Comparison of ENCODE assay signal across 32 mouse cellular contexts in genomic region chr5:140614141-140614540, GRCm38 (mm10). TPM values are rescaled to one million over a fixed set of nuclear protein-coding genes. Genes with fewer than 3 reads are reported as not detected.
DNase-seq lines count a peak whose midpoint lies in the region; ATAC-seq and TF ChIP-seq lines count a peak whose summit lies in the region.
"Had no signal": no experiment of that assay in that cellular context is flagged by ENCODE, and none has a peak within 500 bp of the region (broad histone marks: within the 10 kb centered on the region; RNA-seq: fewer than 3 reads in every experiment).

No protein-coding gene starts in this region.

- WGBS in forebrain, embryonic 12.5 days = 95% methylated on average over 10 of the region's 10 CpGs
- WGBS in forebrain, embryonic 14.5 days = 98% methylated on average over 10 of the region's 10 CpGs
- WGBS in hindbrain, embryonic 12.5 days = 95% methylated on average over 10 of the region's 10 CpGs
- WGBS in hindbrain, postnatal 0 days = 94% methylated on average over 10 of the region's 10 CpGs
- WGBS in midbrain, embryonic 12.5 days = 96% methylated on average over 10 of the region's 10 CpGs
- WGBS in midbrain, embryonic 15.5 days = 98% methylated on average over 10 of the region's 10 CpGs
- WGBS in liver, embryonic 14.5 days (ENCODE audit: insufficient replicate concordance) = 75% methylated on average over 10 of the region's 10 CpGs

- peak overlapping the region; percentile 26; the same call in 1 of the 2 replicates for H3K9ac ChIP-seq in forebrain, embryonic 12.5 days
- H3K9ac ChIP-seq in forebrain, embryonic 14.5 days (ENCODE audit: low read length) = no peak overlapping the region
- H3K9ac ChIP-seq in hindbrain, embryonic 12.5 days = peak overlapping the region; percentile 19; the same call in 1 of the 2 replicates
- H3K9ac ChIP-seq in hindbrain, postnatal 0 days (replicated peaks; ENCODE audit: low read length) = no peak overlapping the region
- H3K9ac ChIP-seq in midbrain, embryonic 12.5 days (replicated peaks) = no peak overlapping the region
- H3K9ac ChIP-seq in midbrain, embryonic 15.5 days = no peak overlapping the region
- H3K9ac ChIP-seq in liver, embryonic 14.5 days (replicated peaks) = no peak overlapping the region
- H3K9ac ChIP-seq: kidney, embryonic 15.5 days; lung, embryonic 14.5 days; neural tube, embryonic 15.5 days had no signal

- no peak for TF ChIP-seq CTCF in hindbrain, postnatal 0 days (IDR thresholded peaks at IDR 0.05; ENCODE audit: low read depth)
- no peak for TF ChIP-seq CTCF in liver, embryonic 14.5 days (IDR thresholded peaks at IDR 0.05; ENCODE audit: low read depth)

- no peaks in the 10 kb centered on the region for H3K27me3 ChIP-seq in forebrain, embryonic 12.5 days
- no peaks in the 10 kb centered on the region for H3K27me3 ChIP-seq in forebrain, embryonic 14.5 days (replicated peaks; ENCODE audit: control insufficient read depth, insufficient read depth, low read length)
- H3K27me3 ChIP-seq in hindbrain, embryonic 12.5 days = peaks cover 13% of the 10 kb centered on the region; the same call in 1 of the 2 replicates
- H3K27me3 ChIP-seq in hindbrain, postnatal 0 days (ENCODE audit: insufficient read depth, low read length) = no peaks in the 10 kb centered on the region
- 0 out of 2 replicates have a peak, but pooled peaks cover 3% of the 10 kb centered on the region for H3K27me3 ChIP-seq in midbrain, embryonic 12.5 days
- no peaks in the 10 kb centered on the region for H3K27me3 ChIP-seq in midbrain, embryonic 15.5 days (replicated peaks)
- H3K27me3 ChIP-seq in liver, embryonic 14.5 days (ENCODE audit: control insufficient read depth, insufficient read depth, low read length) = no peaks in the 10 kb centered on the region; the same call in 1 of the 2 replicates
- H3K27me3 ChIP-seq: kidney, embryonic 15.5 days; neural tube, embryonic 15.5 days; Patski had no signal

- H3K36me3 ChIP-seq in forebrain, embryonic 12.5 days (replicated peaks) = peaks cover 36% of the 10 kb centered on the region
- H3K36me3 ChIP-seq in forebrain, embryonic 14.5 days (ENCODE audit: control insufficient read depth, insufficient read depth, low read length) = peaks cover 29% of the 10 kb centered on the region
- peaks cover 21% of the 10 kb centered on the region for H3K36me3 ChIP-seq in hindbrain, embryonic 12.5 days
- H3K36me3 ChIP-seq in hindbrain, postnatal 0 days (ENCODE audit: insufficient read depth, low read length) = 0 out of 2 replicates have a peak, but pooled peaks cover 4% of the 10 kb centered on the region
- peaks cover 43% of the 10 kb centered on the region for H3K36me3 ChIP-seq in midbrain, embryonic 12.5 days
- H3K36me3 ChIP-seq in midbrain, embryonic 15.5 days (replicated peaks) = no peaks in the 10 kb centered on the region
- H3K36me3 ChIP-seq in liver, embryonic 14.5 days (replicated peaks; ENCODE audit: control insufficient read depth, insufficient read depth, low read depth) = peaks cover 23% of the 10 kb centered on the region

- H3K4me1 ChIP-seq in forebrain, embryonic 12.5 days = peaks cover 58% of the 10 kb centered on the region
- peaks cover 24% of the 10 kb centered on the region for H3K4me1 ChIP-seq in forebrain, embryonic 14.5 days (ENCODE audit: control insufficient read depth, insufficient read depth, low read length)
- H3K4me1 ChIP-seq in hindbrain, embryonic 12.5 days = peaks cover 39% of the 10 kb centered on the region
- H3K4me1 ChIP-seq in hindbrain, postnatal 0 days (ENCODE audit: insufficient read depth, low read length) = peaks cover 11% of the 10 kb centered on the region
- H3K4me1 ChIP-seq in midbrain, embryonic 12.5 days = peaks cover 55% of the 10 kb centered on the region
- H3K4me1 ChIP-seq in midbrain, embryonic 15.5 days = peaks cover 37% of the 10 kb centered on the region
- H3K4me1 ChIP-seq in liver, embryonic 14.5 days (replicated peaks; ENCODE audit: control insufficient read depth in 2 of 2, insufficient read depth in 2 of 2, low read length in 1 of 2) = peaks cover 40 to 49% of the 10 kb centered on the region in 2 experiments

- H3K4me2 ChIP-seq in forebrain, embryonic 12.5 days = no peak overlapping the region
- H3K4me2 ChIP-seq in forebrain, embryonic 14.5 days (ENCODE audit: low read length) = no peak overlapping the region
- H3K4me2 ChIP-seq in hindbrain, embryonic 12.5 days (replicated peaks) = no peak overlapping the region
- no peak overlapping the region for H3K4me2 ChIP-seq in hindbrain, postnatal 0 days (ENCODE audit: low read depth, low read length)
- no peak overlapping the region for H3K4me2 ChIP-seq in midbrain, embryonic 12.5 days (replicated peaks)
- no peak overlapping the region for H3K4me2 ChIP-seq in midbrain, embryonic 15.5 days
- peak overlapping the region; percentile 57; the same call in 1 of the 2 replicates for H3K4me2 ChIP-seq in liver, embryonic 14.5 days (ENCODE audit: low read depth)
- H3K4me2 ChIP-seq: heart, embryonic 11.5 days; kidney, embryonic 15.5 days; lung, embryonic 14.5 days; neural tube, embryonic 15.5 days had no signal

- TF ChIP-seq EP300 in liver, embryonic 14.5 days (IDR thresholded peaks at IDR 0.05; ENCODE audit: low read depth) = no peak

- no peak for DNase-seq in forebrain, embryonic 14.5 days (ENCODE audit: low spot score)
- no peak for DNase-seq in hindbrain, postnatal 0 days (ENCODE audit: low spot score)
- DNase-seq in liver, embryonic 14.5 days (ENCODE audit: low read depth in 3 of 3, low spot score in 3 of 3) = no peak
- DNase-seq in right cerebral cortex, postnatal 10 days (ENCODE audit: low spot score in 2 of 2) = no peak
- DNase-seq: adrenal gland, postnatal 14 days; cerebellum, adult 11 months; cerebellum, adult 9-10 months; cerebellum, postnatal 36 days; gastrocnemius, postnatal 25 days; heart, adult 18-20 months; kidney, adult 18-20 months; kidney, postnatal 25 days; left cerebral cortex, postnatal 4 days; lung, embryonic 14.5 days; lung, postnatal 14 days; spleen, adult 18-20 months; thymus, adult 2 months; thymus, postnatal 36 days had no signal

- H3K9me3 ChIP-seq in forebrain, embryonic 12.5 days = no peaks in the 10 kb centered on the region
- no peaks in the 10 kb centered on the region for H3K9me3 ChIP-seq in forebrain, embryonic 14.5 days (replicated peaks; ENCODE audit: control insufficient read depth, low read length)
- no peaks in the 10 kb centered on the region for H3K9me3 ChIP-seq in hindbrain, embryonic 12.5 days (replicated peaks)
- no peaks in the 10 kb centered on the region for H3K9me3 ChIP-seq in hindbrain, postnatal 0 days (ENCODE audit: low read length)
- no peaks in the 10 kb centered on the region for H3K9me3 ChIP-seq in midbrain, embryonic 12.5 days
- no peaks in the 10 kb centered on the region for H3K9me3 ChIP-seq in midbrain, embryonic 15.5 days
- no peaks in the 10 kb centered on the region for H3K9me3 ChIP-seq in liver, embryonic 14.5 days (ENCODE audit: control insufficient read depth, low read length)
- H3K9me3 ChIP-seq: G1E; kidney, embryonic 15.5 days; neural tube, embryonic 15.5 days had no signal

- no peak overlapping the region for H3K4me3 ChIP-seq in forebrain, embryonic 12.5 days (replicated peaks)
- H3K4me3 ChIP-seq in forebrain, embryonic 14.5 days (ENCODE audit: low read depth, low read length) = no peak overlapping the region
- no peak overlapping the region for H3K4me3 ChIP-seq in hindbrain, embryonic 12.5 days
- H3K4me3 ChIP-seq in hindbrain, postnatal 0 days (ENCODE audit: low read length) = no peak overlapping the region
- H3K4me3 ChIP-seq in midbrain, embryonic 12.5 days = no peak overlapping the region
- no peak overlapping the region for H3K4me3 ChIP-seq in midbrain, embryonic 15.5 days
- H3K4me3 ChIP-seq in liver, embryonic 14.5 days (ENCODE audit: insufficient read depth in 1 of 2, low read depth in 2 of 2, low read length in 2 of 2) = no peak overlapping the region
- H3K4me3 ChIP-seq: kidney, embryonic 15.5 days; layer of hippocampus, adult 2 months; neural tube, embryonic 15.5 days had no signal

- no peak for ATAC-seq in forebrain, embryonic 12.5 days (ENCODE audit: low FRiP score)
- no peak for ATAC-seq in forebrain, embryonic 14.5 days
- ATAC-seq in hindbrain, embryonic 12.5 days (ENCODE audit: low FRiP score) = no peak
- no peak for ATAC-seq in hindbrain, postnatal 0 days
- no peak for ATAC-seq in midbrain, embryonic 12.5 days (ENCODE audit: low FRiP score, low read depth)
- no peak for ATAC-seq in midbrain, embryonic 15.5 days (replicated peaks)
- no peak for ATAC-seq in liver, embryonic 14.5 days (ENCODE audit: insufficient read depth)
- ATAC-seq: Patski had no signal

- H3K27ac ChIP-seq in forebrain, embryonic 12.5 days = peak overlapping the region; percentile 57; the same call in 1 of the 2 replicates
- no peak overlapping the region for H3K27ac ChIP-seq in forebrain, embryonic 14.5 days (ENCODE audit: low read depth, low read length)
- no peak overlapping the region for H3K27ac ChIP-seq in hindbrain, embryonic 12.5 days
- H3K27ac ChIP-seq in hindbrain, postnatal 0 days = no peak overlapping the region
- peak overlapping the region; percentile 44; the same call in 1 of the 2 replicates for H3K27ac ChIP-seq in midbrain, embryonic 12.5 days (replicated peaks)
- no peak overlapping the region for H3K27ac ChIP-seq in midbrain, embryonic 15.5 days
- peak overlapping the region; percentile 64; the same call in 1 of the 2 replicates for H3K27ac ChIP-seq in liver, embryonic 14.5 days
- H3K27ac ChIP-seq: kidney, embryonic 15.5 days; layer of hippocampus, adult 2 months; neural tube, embryonic 15.5 days had no signal

RNA-seq across cellular contexts. Expression of gene Lfng, which starts 7.0 kb away (rescaled TPM):
- 30.9 and 32.8 TPM in 2 replicates for polyA plus RNA-seq in forebrain, embryonic 12.5 days (2016; fragmentation: Nextera tagmentation; extraction: Ambion mirVana)
- 30.9 TPM in 2 replicates for polyA plus RNA-seq in forebrain, embryonic 14.5 days (2014; fragmentation: Nextera tagmentation; extraction: Ambion mirVana)
- 23.8 and 27.6 TPM in 2 replicates for polyA plus RNA-seq in hindbrain, embryonic 12.5 days (2016; fragmentation: Nextera tagmentation; extraction: Ambion mirVana)
- 81.4 and 112 TPM in 2 replicates for total RNA-seq in hindbrain, postnatal 0 days (2014; rRNA removed)
- polyA plus RNA-seq in hindbrain, postnatal 0 days (2015; fragmentation: Nextera tagmentation; extraction: Ambion mirVana) = 29.7 and 35.1 TPM in 2 replicates
- polyA plus RNA-seq in midbrain, embryonic 12.5 days (2016; fragmentation: Nextera tagmentation; extraction: Ambion mirVana) = 28.5 and 33.9 TPM in 2 replicates
- 20.4 and 21.8 TPM in 2 replicates for polyA plus RNA-seq in midbrain, embryonic 15.5 days (2015; fragmentation: Nextera tagmentation; extraction: Ambion mirVana)
- polyA plus RNA-seq in liver, embryonic 14.5 days (2012; rRNA removed) = 12.1 and 15.8 TPM in 2 replicates
- polyA plus RNA-seq in liver, embryonic 14.5 days (2014; fragmentation: Nextera tagmentation; extraction: Ambion mirVana) = 9.9 and 11.4 TPM in 2 replicates

RNA-seq across cellular contexts. Expression of gene Ttyh3, which starts 34.7 kb away (rescaled TPM):
- polyA plus RNA-seq in forebrain, embryonic 12.5 days (2016; fragmentation: Nextera tagmentation; extraction: Ambion mirVana) = 84.5 and 88.0 TPM in 2 replicates
- 65.8 and 72.3 TPM in 2 replicates for polyA plus RNA-seq in forebrain, embryonic 14.5 days (2014; fragmentation: Nextera tagmentation; extraction: Ambion mirVana)
- 83.7 and 98.3 TPM in 2 replicates for polyA plus RNA-seq in hindbrain, embryonic 12.5 days (2016; fragmentation: Nextera tagmentation; extraction: Ambion mirVana)
- total RNA-seq in hindbrain, postnatal 0 days (2014; rRNA removed) = 253 and 260 TPM in 2 replicates
- 53.5 and 60.3 TPM in 2 replicates for polyA plus RNA-seq in hindbrain, postnatal 0 days (2015; fragmentation: Nextera tagmentation; extraction: Ambion mirVana)
- 68.8 and 71.0 TPM in 2 replicates for polyA plus RNA-seq in midbrain, embryonic 12.5 days (2016; fragmentation: Nextera tagmentation; extraction: Ambion mirVana)
- polyA plus RNA-seq in midbrain, embryonic 15.5 days (2015; fragmentation: Nextera tagmentation; extraction: Ambion mirVana) = 80.3 and 84.2 TPM in 2 replicates
- 8.3 and 10.1 TPM in 2 replicates for polyA plus RNA-seq in liver, embryonic 14.5 days (2012; rRNA removed)
- 5.4 and 7.2 TPM in 2 replicates for polyA plus RNA-seq in liver, embryonic 14.5 days (2014; fragmentation: Nextera tagmentation; extraction: Ambion mirVana)

RNA-seq across cellular contexts. Expression of gene Grifin, which starts 49.3 kb away (rescaled TPM):
- polyA plus RNA-seq in forebrain, embryonic 12.5 days (2016; fragmentation: Nextera tagmentation; extraction: Ambion mirVana) = not detected in 2 replicates
- polyA plus RNA-seq in forebrain, embryonic 14.5 days (2014; fragmentation: Nextera tagmentation; extraction: Ambion mirVana) = 0.38 TPM in 1 of 2 replicates, not detected in the other
- polyA plus RNA-seq in hindbrain, embryonic 12.5 days (2016; fragmentation: Nextera tagmentation; extraction: Ambion mirVana) = not detected in 2 replicates
- not detected in 2 replicates for total RNA-seq in hindbrain, postnatal 0 days (2014; rRNA removed)
- polyA plus RNA-seq in hindbrain, postnatal 0 days (2015; fragmentation: Nextera tagmentation; extraction: Ambion mirVana) = 0.25 and 0.32 TPM in 2 replicates
- not detected in 2 replicates for polyA plus RNA-seq in midbrain, embryonic 12.5 days (2016; fragmentation: Nextera tagmentation; extraction: Ambion mirVana)
- polyA plus RNA-seq in midbrain, embryonic 15.5 days (2015; fragmentation: Nextera tagmentation; extraction: Ambion mirVana) = 0.41 TPM in 1 of 2 replicates, not detected in the other
- 2.5 and 2.7 TPM in 2 replicates for polyA plus RNA-seq in liver, embryonic 14.5 days (2012; rRNA removed)
- 2.3 and 4.0 TPM in 2 replicates for polyA plus RNA-seq in liver, embryonic 14.5 days (2014; fragmentation: Nextera tagmentation; extraction: Ambion mirVana)
- total RNA-seq: adrenal gland, postnatal 14 days; G1E; gastrocnemius, adult 18-20 months; gastrocnemius, postnatal 25 days; heart, adult 18-20 months; hematopoietic stem cell, adult 5-6 weeks; layer of hippocampus, adult 2 months; layer of hippocampus, postnatal 25 days; left cerebral cortex, postnatal 4 days had no signal
- polyA plus RNA-seq: G1E; intestine, embryonic 14.5 days; lung, embryonic 14.5 days; neural tube, embryonic 15.5 days had no signal

Comparison
In these comparisons a context has a peak if more than half of its experiments do, and no peak if none do; other contexts are left out.
1. H3K27ac ChIP-seq: peak in forebrain, embryonic 12.5 days (single experiment), midbrain, embryonic 12.5 days (single experiment) and liver, embryonic 14.5 days (single experiment); none in forebrain, embryonic 14.5 days (single experiment), hindbrain, embryonic 12.5 days (single experiment), hindbrain, postnatal 0 days (single experiment) and midbrain, embryonic 15.5 days (single experiment).
2. H3K9ac ChIP-seq: peak in forebrain, embryonic 12.5 days (single experiment) and hindbrain, embryonic 12.5 days (single experiment); none in forebrain, embryonic 14.5 days (single experiment), hindbrain, postnatal 0 days (single experiment), midbrain, embryonic 12.5 days (single experiment), midbrain, embryonic 15.5 days (single experiment) and liver, embryonic 14.5 days (single experiment).